Mouse (Mus musculus): ENCODE data around the gene Srpk2.
A peak's percentile ranks its signal among the peaks of the same experiment; 100 is the strongest.
"Not testable (repeated sequence)": the region's sequence is repeated elsewhere in the genome, so short reads cannot be mapped to it uniquely, and the experiment has no call there.

Srpk2 gene

GRCm38 (mm10) chr5:23674829-23675498 is 9.5 kb downstream of the Srpk2 start:
- peak; percentile 73 to 78 for DNase-seq (ENCODE audit: low spot score in 2 of 2)

- no peak for DNase-seq (ENCODE audit: low spot score in 2 of 2)
These were observed 12.3 kb downstream of the Srpk2 start for GRCm38 (mm10) chr5:23672136-23672535.

GRCm38 (mm10) chr5:23670880-23671279 is 13.5 kb downstream of the Srpk2 start:
- no peak for DNase-seq (ENCODE audit: low spot score in 2 of 2)

- no peak for DNase-seq (ENCODE audit: low spot score in 2 of 2)
These were observed 18.5 kb downstream of the Srpk2 start for GRCm38 (mm10) chr5:23665906-23666305.

- DNase-seq (ENCODE audit: low spot score in 2 of 2) = no peak
These were observed 23.2 kb downstream of the Srpk2 start for GRCm38 (mm10) chr5:23661191-23661590.

- DNase-seq (ENCODE audit: low spot score in 2 of 2) = no peak
These were observed 26.4 kb downstream of the Srpk2 start for GRCm38 (mm10) chr5:23658017-23658416.

- no peak for DNase-seq (ENCODE audit: low spot score in 2 of 2)
These were observed 27.8 kb downstream of the Srpk2 start for GRCm38 (mm10) chr5:23656590-23656989.

GRCm38 (mm10) chr5:23655030-23655429 is 29.4 kb downstream of the Srpk2 start:
- DNase-seq (ENCODE audit: low spot score in 2 of 2) = no peak

GRCm38 (mm10) chr5:23652326-23652725 is 32.1 kb downstream of the Srpk2 start:
- DNase-seq (ENCODE audit: low spot score in 2 of 2) = no peak

GRCm38 (mm10) chr5:23651786-23652185 is 32.6 kb downstream of the Srpk2 start:
- DNase-seq (ENCODE audit: low spot score in 2 of 2) = no peak

- no peak for DNase-seq (ENCODE audit: low spot score in 2 of 2)
These were observed 33.9 kb downstream of the Srpk2 start for GRCm38 (mm10) chr5:23650504-23650903.

GRCm38 (mm10) chr5:23649246-23649645 is 35.2 kb downstream of the Srpk2 start:
- DNase-seq (ENCODE audit: low spot score in 2 of 2) = no peak

- no peak for DNase-seq (ENCODE audit: low spot score in 2 of 2)
These were observed 38.7 kb downstream of the Srpk2 start for GRCm38 (mm10) chr5:23645671-23646070.

GRCm38 (mm10) chr5:23639193-23639592 is 45.2 kb downstream of the Srpk2 start:
- DNase-seq (ENCODE audit: low spot score in 2 of 2) = not testable (repeated sequence)

- DNase-seq (ENCODE audit: low spot score in 2 of 2) = no peak
These were observed 46.4 kb downstream of the Srpk2 start for GRCm38 (mm10) chr5:23638023-23638422.

GRCm38 (mm10) chr5:23637337-23637736 is 47.1 kb downstream of the Srpk2 start:
- no peak for DNase-seq (ENCODE audit: low spot score in 2 of 2)

GRCm38 (mm10) chr5:23631490-23631889 is 52.9 kb downstream of the Srpk2 start:
- DNase-seq (ENCODE audit: low spot score in 2 of 2) = no peak

- DNase-seq (ENCODE audit: low spot score in 2 of 2) = no peak
These were observed 57.2 kb downstream of the Srpk2 start for GRCm38 (mm10) chr5:23627221-23627620.

- no peak for DNase-seq (ENCODE audit: low spot score in 2 of 2)
These were observed 58.2 kb downstream of the Srpk2 start for GRCm38 (mm10) chr5:23626173-23626572.

- no peak for DNase-seq (ENCODE audit: low spot score in 2 of 2)
These were observed 63.8 kb downstream of the Srpk2 start for GRCm38 (mm10) chr5:23620621-23621020.

GRCm38 (mm10) chr5:23618656-23619055 is 65.8 kb downstream of the Srpk2 start:
- no peak for DNase-seq (ENCODE audit: low spot score in 2 of 2)

GRCm38 (mm10) chr5:23617104-23617415 is 67.4 kb downstream of the Srpk2 start:
- peak in 1 of 2 experiments; percentile 69 for DNase-seq (ENCODE audit: low spot score in 2 of 2)

- peak; percentile 57 to 66 for DNase-seq (ENCODE audit: low spot score in 2 of 2)
These were observed 67.9 kb downstream of the Srpk2 start for GRCm38 (mm10) chr5:23616270-23617103.
